Mouse (Mus musculus) cortical plate, adult 2 months (tissue): ENCODE results near the gene Sh2b2.

Source experiments
- CTCF ChIP-seq: fragments of 200-500 bp; IDR thresholded peaks from 2 replicates; pipeline ENCODE4 v1.5.1; 2011; ENCODE audit warnings: mild to moderate bottlenecking, control low read depth, low read length; ENCODE audit not compliant: insufficient read depth; ENCODE audit errors: extremely low read depth
- POLR2A ChIP-seq: fragments of 200-500 bp; IDR thresholded peaks from 2 replicates; pipeline ENCODE4 v1.6.1; 2011; ENCODE audit warnings: mild to moderate bottlenecking, low read length, control low read depth; ENCODE audit not compliant: insufficient read depth; ENCODE audit errors: extremely low read depth

- TF ChIP-seq POLR2A (no peak), CTCF (no peak)
Measured at GRCm38 (mm10) chr5:136226246-136226876, 20.0 kb downstream of the Sh2b2 start.
